Mouse (Mus musculus) olfactory bulb, adult 2 months (tissue): Measurements from ENCODE around the gene Nap1l4.

Experiments
- CTCF ChIP-seq: fragments of 200-500 bp; IDR thresholded peaks from 2 replicates; pipeline ENCODE4 v1.5.1; 2012; ENCODE audit warnings: low read depth, mild to moderate bottlenecking, low read length, moderate library complexity; ENCODE audit not compliant: insufficient read depth
- POLR2A ChIP-seq: fragments of 200-500 bp; IDR thresholded peaks from 2 replicates; pipeline ENCODE4 v1.6.1; 2012; ENCODE audit warnings: mild to moderate bottlenecking, low read depth, low read length, moderate library complexity; ENCODE audit not compliant: insufficient read depth

- TF ChIP-seq CTCF: 0 out of 2 replicates have a peak, but pooled peaks have one; percentile 20
- no peak for TF ChIP-seq POLR2A
Measured at GRCm38 (mm10) chr7:143505823-143506222, 43.1 kb downstream of the Nap1l4 start.
